Mouse (Mus musculus) liver, embryonic 14.5 days (tissue): ENCODE data around the gene Doxl2. TPM values are rescaled to one million over a fixed set of nuclear protein-coding genes. Genes with fewer than 3 reads are reported as not detected.
A peak's percentile ranks its signal among the peaks of the same experiment; 100 is the strongest.

Source experiments
- ATAC-seq: fragments of 200-750 bp; cut with Nextera tagmentation; 2 replicates; pipeline ENCODE4 v1.8.0; 2017; ENCODE audit warnings: moderate number of reproducible peaks, mild to moderate bottlenecking, moderate library complexity; ENCODE audit not compliant: insufficient read depth
- DNase-seq, 3 experiments: peaks; one replicate each; pipeline ENCODE4 v3.0.0-alpha.2; 2012 to 2013; ENCODE audit warnings: low read depth in 3 of 3, low spot score in 3 of 3
- H3K27ac ChIP-seq: fragments of 300-500 bp; sonication (generic); 2 replicates; pipeline ENCODE4 v1.5.1; 2014; ENCODE audit warnings: moderate library complexity, mild to moderate bottlenecking, control low read depth, inconsistent platforms
- H3K27me3 ChIP-seq: fragments of 300-500 bp; sonication (generic); 2 replicates; pipeline ENCODE4 v1.6.1; 2014; ENCODE audit warnings: mild to moderate bottlenecking, low read length, moderate library complexity; ENCODE audit not compliant: control insufficient read depth, insufficient read depth
- H3K36me3 ChIP-seq: fragments of 300-500 bp; sonication (generic); replicated peaks from 2 replicates; pipeline ENCODE4 v1.6.1; 2014; ENCODE audit warnings: low read depth; ENCODE audit not compliant: control insufficient read depth, insufficient read depth
- H3K4me1 ChIP-seq, 2 experiments: fragments of 200-500 bp in 1 of 2; fragments of 300-500 bp in 1 of 2; sonication (generic) in 1 of 2; replicated peaks; 2 replicates each; pipeline ENCODE4 v1.6.1; 2012 to 2014; ENCODE audit warnings: antibody characterized with exemption in 1 of 2, inconsistent platforms in 1 of 2, low read length in 1 of 2; ENCODE audit not compliant: control insufficient read depth in 2 of 2, insufficient read depth in 2 of 2
- H3K4me2 ChIP-seq: fragments of 300-500 bp; sonication (generic); 2 replicates; pipeline ENCODE4 v1.6.1; 2014; ENCODE audit warnings: low read depth, mild to moderate bottlenecking, control low read depth, moderate library complexity
- H3K4me3 ChIP-seq, 2 experiments: fragments of 200-500 bp in 1 of 2; fragments of 300-500 bp in 1 of 2; sonication (generic) in 1 of 2; 2 replicates each; pipeline ENCODE4 v1.5.1; 2012 to 2014; ENCODE audit warnings: low read depth in 2 of 2, low read length in 2 of 2, mild to moderate bottlenecking in 2 of 2, control low read depth in 1 of 2, inconsistent platforms in 1 of 2, moderate library complexity in 1 of 2; ENCODE audit not compliant: insufficient read depth in 1 of 2
- H3K9ac ChIP-seq: fragments of 300-500 bp; sonication (generic); replicated peaks from 2 replicates; pipeline ENCODE4 v1.6.1; 2014; ENCODE audit warnings: mild to moderate bottlenecking, control low read depth, moderate library complexity
- H3K9me3 ChIP-seq: fragments of 300-500 bp; sonication (generic); 2 replicates; pipeline ENCODE4 v1.6.1; 2016; ENCODE audit warnings: low read length, mixed read lengths; ENCODE audit not compliant: control insufficient read depth
- CTCF ChIP-seq: IDR thresholded peaks from 2 replicates; pipeline ENCODE4 v1.5.1; 2016; ENCODE audit warnings: antibody characterized with exemption, low read depth, control low read depth
- EP300 ChIP-seq: IDR thresholded peaks from 2 replicates; pipeline ENCODE4 v1.6.1; 2016; ENCODE audit warnings: antibody characterized with exemption, low read depth
- WGBS: fragments of 180-500 bp; shearing (Covaris S2); extraction: QIAGEN DNeasy Blood & Tissue Kit; methylation state at CpG from one replicate; pipeline ENCODE4 v1.1.7; 2014; ENCODE audit not compliant: insufficient replicate concordance; 5-methylcytosine and 5-hydroxymethylcytosine counted together
- polyA plus RNA-seq, 2 experiments: library from polyadenylated mRNA; depleted of rRNA in 1 of 2; stranded (reverse) in 1 of 2; unstranded in 1 of 2; fragments of >200 nt; fragmentation: Nextera tagmentation in 1 of 2; extraction: Ambion mirVana in 1 of 2; gene quantifications; 2 replicates each; pipeline versions ENCODE4 v1.2.1 to v1.2.3; 2012 to 2014

The Doxl2 gene
- polyA plus RNA-seq, 2 experiments, result not detected

- H3K4me2 ChIP-seq, result no peak overlapping the region
- DNase-seq (no peak), ATAC-seq (no peak)
- no peaks in the 10 kb centered on the region for H3K27me3 ChIP-seq
- no peak; the same call in 1 of the 2 replicates for TF ChIP-seq CTCF
- no peak for TF ChIP-seq EP300
- WGBS, result 46% methylated on average over 4 of the region's 4 CpGs
- H3K9me3 ChIP-seq, result no peaks in the 10 kb centered on the region
- no peak overlapping the region for H3K27ac ChIP-seq
- peaks cover 0 to 3% of the 10 kb centered on the region in 2 experiments; a peak in 2 of 4 replicates for H3K4me1 ChIP-seq
- H3K36me3 ChIP-seq, result no peaks in the 10 kb centered on the region
- no peak overlapping the region for H3K4me3 ChIP-seq
- H3K9ac ChIP-seq, result no peak overlapping the region
Measured at GRCm38 (mm10) chr6:49003381-49003780, 28.6 kb downstream of the Doxl2 start.

GRCm38 (mm10) chr6:49007981-49008380 is 33.2 kb downstream of the Doxl2 start:
- H3K4me3 ChIP-seq, result peak overlapping the region; percentile 16 to 47; a peak in 3 of 4 replicates
- DNase-seq (peak; percentile 29 to 37 (median 34)), ATAC-seq (no peak)
- H3K9ac ChIP-seq, result no peak overlapping the region
- under 1% methylated on average over 9 of the region's 9 CpGs for WGBS
- no peaks in the 10 kb centered on the region for H3K9me3 ChIP-seq
- peaks cover 0 to 6% of the 10 kb centered on the region in 2 experiments; a peak in 2 of 4 replicates for H3K4me1 ChIP-seq
- no peaks in the 10 kb centered on the region for H3K27me3 ChIP-seq
- H3K27ac ChIP-seq, result no peak overlapping the region
- TF ChIP-seq CTCF, result peak; percentile 89
- no peak for TF ChIP-seq EP300
- H3K36me3 ChIP-seq, result no peaks in the 10 kb centered on the region
- peak overlapping the region; percentile 51 for H3K4me2 ChIP-seq

GRCm38 (mm10) chr6:49008420-49009160 is 33.8 kb downstream of the Doxl2 start:
- H3K36me3 ChIP-seq, result no peaks in the 10 kb centered on the region
- H3K9me3 ChIP-seq, result no peaks in the 10 kb centered on the region
- no peak overlapping the region for H3K27ac ChIP-seq
- DNase-seq (no peak), ATAC-seq (no peak)
- TF ChIP-seq CTCF (no peak), EP300 (no peak)
- H3K4me2 ChIP-seq, result peak overlapping the region; percentile 51
- H3K9ac ChIP-seq, result no peak overlapping the region
- WGBS, result 29% methylated on average over 13 of the region's 13 CpGs
- no peaks in the 10 kb centered on the region for H3K27me3 ChIP-seq
- H3K4me3 ChIP-seq, result peak overlapping the region in 1 of 2 experiments; percentile 16; a peak in 2 of 4 replicates
- peaks cover 0 to 6% of the 10 kb centered on the region in 2 experiments; a peak in 2 of 4 replicates for H3K4me1 ChIP-seq

GRCm38 (mm10) chr6:49009161-49009555 is 34.4 kb downstream of the Doxl2 start:
- TF ChIP-seq EP300, result no peak
- no peak for TF ChIP-seq CTCF
- ATAC-seq, result no peak
- 46% methylated on average over 7 of the region's 7 CpGs for WGBS
- no peak overlapping the region for H3K4me2 ChIP-seq
- H3K9ac ChIP-seq, result no peak overlapping the region
- no peaks in the 10 kb centered on the region for H3K27me3 ChIP-seq
- no peak for DNase-seq
- no peak overlapping the region for H3K27ac ChIP-seq
- H3K9me3 ChIP-seq, result no peaks in the 10 kb centered on the region
- H3K36me3 ChIP-seq, result no peaks in the 10 kb centered on the region
- no peak overlapping the region for H3K4me3 ChIP-seq
- peaks cover 0 to 6% of the 10 kb centered on the region in 2 experiments; a peak in 2 of 4 replicates for H3K4me1 ChIP-seq

- ATAC-seq, result no peak
- Histone ChIP-seq H3K27me3 (no peaks in the 10 kb centered on the region), H3K4me2 (no peak overlapping the region), H3K27ac (no peak overlapping the region), H3K9me3 (no peaks in the 10 kb centered on the region), H3K9ac (no peak overlapping the region), H3K4me3 (no peak overlapping the region), H3K4me1 (peaks cover 0 to 6% of the 10 kb centered on the region in 2 experiments; a peak in 2 of 4 replicates), H3K36me3 (no peaks in the 10 kb centered on the region)
- 51% methylated on average over 1 of the region's 1 CpGs for WGBS
- TF ChIP-seq EP300 (no peak), CTCF (peak; percentile 32; the same call in 1 of the 2 replicates)
- no peak for DNase-seq
Measured at GRCm38 (mm10) chr6:49009665-49010064, 34.9 kb downstream of the Doxl2 start.
